Mouse (Mus musculus) gastrocnemius, postnatal 4 days (tissue): ENCODE results near the gene Foxs1. TPM values are rescaled to one million over a fixed set of nuclear protein-coding genes. Genes with fewer than 3 reads are reported as not detected.

ENCODE experiments used
- DNase-seq, 2 experiments: peaks; one replicate each; pipeline ENCODE4 v3.0.0; 2021 to 2022; ENCODE audit warnings: low spot score in 2 of 2, mixed read lengths in 2 of 2
- total RNA-seq, 2 experiments: library from RNA; stranded (reverse); gene quantifications; 2 replicates each; pipeline ENCODE4 v1.2.3; 2021

Foxs1 gene
- total RNA-seq, 2 experiments from 2014 or later = 5.4 to 7.3 TPM

DNA sequence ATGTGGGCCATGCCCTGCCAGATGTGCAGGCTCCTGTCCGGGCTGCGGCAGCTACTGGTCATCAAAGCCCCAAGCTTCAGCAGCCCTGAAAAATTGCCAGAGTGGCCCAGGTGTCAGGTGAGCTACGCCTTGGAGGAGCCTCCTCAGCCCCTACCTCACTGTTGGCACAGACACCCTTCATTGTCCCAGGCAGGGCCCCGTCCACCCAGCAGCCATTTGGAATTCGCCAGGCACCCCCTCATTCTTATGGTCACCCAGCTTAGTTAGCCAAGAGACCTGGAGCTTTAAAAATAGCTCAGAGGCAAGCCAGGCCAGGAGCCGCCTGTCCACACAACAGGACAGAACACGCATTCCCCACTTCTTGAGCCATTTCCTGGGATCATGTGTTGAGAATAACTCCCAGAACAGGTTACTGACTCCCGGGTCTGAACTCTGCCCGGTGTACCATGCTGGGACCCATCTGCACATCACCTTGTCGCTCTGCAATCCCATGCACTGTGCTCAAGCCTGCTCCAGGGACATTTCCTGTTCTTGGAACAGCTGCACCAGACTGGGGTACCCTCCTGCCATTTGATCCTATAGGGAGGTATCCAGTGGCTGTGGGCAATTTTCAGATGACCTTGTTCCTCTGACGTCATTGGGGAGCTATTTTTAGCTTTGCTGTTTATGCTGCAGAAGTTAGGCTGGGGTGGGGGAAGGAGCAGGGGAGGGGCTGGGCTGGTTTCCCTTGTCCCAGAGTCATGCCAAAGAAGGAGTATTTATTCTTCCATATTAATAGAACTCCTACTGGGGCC, 27.8 kb downstream of the Foxs1 start:
- no peak for DNase-seq

DNA sequence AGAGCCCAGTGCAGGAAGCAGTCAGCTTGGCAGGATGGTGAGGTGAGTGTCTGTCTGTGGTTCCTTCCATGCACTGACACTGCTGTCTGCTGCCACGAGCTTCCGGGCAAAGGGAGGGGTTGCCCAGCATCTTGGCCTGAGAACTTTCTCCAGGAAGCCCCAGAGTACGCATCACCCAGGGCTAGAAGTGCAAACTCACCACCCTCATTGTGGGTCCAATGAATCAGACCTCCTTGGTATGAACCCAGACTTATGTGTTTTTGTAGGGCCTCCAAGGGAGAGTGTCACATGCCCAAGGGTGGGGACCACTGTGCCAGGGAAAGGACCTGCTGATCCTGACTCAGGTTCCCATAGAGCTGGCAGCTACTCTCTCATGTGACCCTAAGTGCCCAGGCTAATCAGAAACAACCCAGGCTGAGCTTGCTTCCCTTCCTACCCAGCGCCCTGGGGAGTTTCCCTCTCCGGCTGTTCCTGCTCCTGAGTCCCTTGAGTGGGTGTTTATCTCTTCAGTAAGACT, 28.8 kb downstream of the Foxs1 start:
- no peak for DNase-seq

DNA sequence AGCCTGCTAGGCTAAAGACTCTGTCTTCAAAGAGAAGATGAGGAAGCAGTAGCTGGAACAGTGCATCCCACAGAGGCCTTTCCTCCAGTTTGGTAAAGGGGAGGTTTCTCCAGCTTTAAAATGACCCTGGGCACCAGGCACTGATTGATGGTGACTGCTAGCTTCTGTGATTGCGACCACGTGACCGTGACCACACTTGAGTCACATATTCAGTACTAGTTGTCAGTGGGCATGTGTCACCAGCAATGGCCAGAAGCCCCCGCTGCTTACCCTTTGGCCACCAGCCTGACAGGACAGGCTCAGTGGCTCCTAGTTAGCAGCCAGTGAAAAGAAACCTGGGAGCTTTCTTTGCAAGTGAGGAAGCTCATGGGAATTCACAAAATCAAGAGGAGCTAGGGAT, 29.4 kb downstream of the Foxs1 start:
- no peak for DNase-seq

DNA sequence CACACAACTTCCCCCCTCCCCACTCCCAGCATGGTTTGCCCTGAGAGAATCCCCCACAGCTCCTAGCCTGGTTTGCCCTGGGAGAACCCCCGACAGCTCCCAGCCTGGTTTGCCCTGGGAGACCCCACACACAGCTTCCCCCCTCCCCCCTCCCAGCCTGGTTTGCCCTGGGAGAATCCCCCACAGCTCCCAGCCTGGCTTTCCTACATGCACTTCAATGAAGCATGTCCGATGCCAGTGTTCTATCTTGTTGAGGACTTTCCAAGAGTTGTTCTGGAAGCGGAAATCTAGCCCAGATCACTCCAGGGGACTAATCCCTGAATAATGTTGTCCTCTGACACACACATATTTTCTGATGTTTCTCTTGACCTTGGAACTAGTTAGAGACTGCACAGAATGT, 30.4 kb downstream of the Foxs1 start:
- DNase-seq = no peak

DNA sequence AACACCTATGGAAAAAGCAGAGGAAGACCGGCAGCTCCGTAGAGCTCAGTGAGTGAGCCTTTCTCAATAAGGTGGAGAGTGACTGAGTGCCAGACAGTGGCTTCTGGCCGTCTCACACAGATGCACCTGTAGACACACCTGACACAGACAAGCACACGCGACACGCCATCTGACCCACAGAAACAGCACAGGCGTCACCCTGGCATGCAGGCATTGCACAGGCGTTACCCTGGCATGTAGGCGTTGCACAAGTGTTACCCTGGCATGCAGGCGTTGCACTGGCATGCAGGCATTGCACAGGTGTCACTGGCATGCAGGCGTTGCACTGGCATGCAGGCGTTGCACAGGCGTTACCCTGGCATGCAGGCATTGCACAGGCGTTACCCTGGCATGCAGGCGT, 31.7 kb downstream of the Foxs1 start:
- no peak for DNase-seq

DNA sequence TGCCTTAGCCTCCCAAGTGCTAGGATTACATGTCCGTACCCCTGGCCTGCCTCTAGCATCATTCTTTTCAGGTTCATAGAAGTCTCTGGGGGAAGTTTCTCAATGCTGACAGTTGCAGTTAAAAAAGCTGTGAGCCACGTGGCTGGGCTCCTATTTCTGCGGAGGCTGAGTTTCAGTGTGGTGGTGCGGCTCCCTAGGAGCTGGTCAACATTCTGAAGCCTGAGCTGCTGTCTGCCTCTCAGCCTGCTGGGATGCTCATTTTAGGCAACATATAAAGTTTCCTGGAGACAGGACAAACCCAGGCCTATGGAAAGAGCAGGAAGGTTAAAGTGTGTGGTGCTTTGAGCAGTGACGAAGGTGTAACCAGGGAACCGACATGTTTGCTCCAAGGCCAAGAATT, 34.0 kb downstream of the Foxs1 start:
- no peak for DNase-seq

DNA sequence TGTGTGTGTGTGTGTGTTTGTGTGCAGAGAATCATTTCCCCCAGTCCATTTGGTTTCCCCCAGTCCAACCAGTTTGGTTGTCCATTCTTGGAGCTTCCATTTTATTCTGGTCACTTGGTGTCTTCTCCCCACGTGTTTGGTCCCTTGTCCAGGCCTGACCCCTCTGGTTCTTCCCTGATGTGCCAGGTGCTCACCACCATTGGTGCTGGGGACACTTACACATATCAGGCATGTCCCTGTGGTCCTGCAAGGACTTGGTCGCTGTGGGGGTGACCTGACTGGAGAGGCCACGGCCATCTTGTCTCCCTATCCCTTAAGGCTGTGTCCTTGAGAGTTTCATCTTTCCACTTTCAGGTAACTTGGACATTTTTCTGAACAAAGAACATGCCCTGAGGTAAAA, 36.1 kb downstream of the Foxs1 start:
- DNase-seq = no peak

DNA sequence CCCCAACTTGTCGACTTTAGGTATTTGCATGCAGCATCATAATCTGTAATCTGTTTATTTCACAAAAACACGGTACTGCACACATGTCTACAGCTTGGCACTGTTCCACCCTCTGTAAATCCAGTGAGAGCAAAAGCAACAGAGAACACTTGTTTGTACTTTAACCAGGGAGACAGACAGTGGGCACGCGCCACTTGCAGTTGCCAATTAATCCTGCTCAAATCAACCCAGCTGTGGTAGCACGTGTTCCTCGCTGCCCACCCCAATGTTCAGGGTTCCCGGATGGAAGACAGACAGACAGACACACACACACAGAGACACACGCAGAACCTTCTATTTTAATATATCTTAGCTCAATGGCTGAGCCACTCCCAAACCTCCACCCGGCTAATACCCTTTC, 37.2 kb downstream of the Foxs1 start:
- no peak for DNase-seq

DNA sequence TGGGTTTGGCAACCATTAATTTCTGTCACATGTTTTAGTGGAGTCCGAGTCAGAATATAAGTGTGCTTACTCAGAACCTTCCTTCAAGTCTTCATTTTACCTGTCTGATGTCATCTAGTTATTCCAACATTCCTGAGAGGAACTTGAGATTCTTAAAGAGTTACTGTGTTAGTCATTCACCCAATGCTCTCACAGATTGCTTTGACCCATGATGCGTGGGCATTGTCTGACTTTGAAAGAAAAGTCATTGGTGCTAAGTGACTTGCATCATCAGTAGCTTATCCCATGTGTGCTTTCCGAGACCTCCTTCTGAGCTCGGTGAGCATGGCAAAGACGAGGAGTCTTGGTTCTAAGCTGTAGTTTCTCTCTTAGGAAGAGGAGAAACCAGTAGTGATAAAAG, 44.2 kb downstream of the Foxs1 start:
- DNase-seq = no peak

DNA sequence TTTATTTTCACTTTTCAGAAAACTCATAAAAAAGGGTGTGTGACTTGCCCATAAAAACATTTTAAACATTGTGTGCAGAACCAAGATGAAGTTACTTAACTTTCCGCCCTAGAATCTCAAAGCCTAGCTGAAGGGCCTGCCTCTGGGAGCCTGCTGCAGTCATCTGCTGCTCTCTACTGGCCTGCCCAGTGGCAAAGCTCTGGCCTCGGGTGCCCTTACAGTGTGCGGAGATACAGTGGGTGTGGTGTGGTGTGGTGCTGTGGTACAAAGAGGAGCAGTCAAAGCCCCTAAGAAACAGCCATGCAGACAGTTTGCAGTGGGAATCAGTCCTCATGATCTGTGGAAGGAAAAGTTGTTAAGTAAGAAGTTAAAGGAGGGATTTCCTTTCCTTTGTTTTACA, 45.8 kb downstream of the Foxs1 start:
- DNase-seq = no peak

DNA sequence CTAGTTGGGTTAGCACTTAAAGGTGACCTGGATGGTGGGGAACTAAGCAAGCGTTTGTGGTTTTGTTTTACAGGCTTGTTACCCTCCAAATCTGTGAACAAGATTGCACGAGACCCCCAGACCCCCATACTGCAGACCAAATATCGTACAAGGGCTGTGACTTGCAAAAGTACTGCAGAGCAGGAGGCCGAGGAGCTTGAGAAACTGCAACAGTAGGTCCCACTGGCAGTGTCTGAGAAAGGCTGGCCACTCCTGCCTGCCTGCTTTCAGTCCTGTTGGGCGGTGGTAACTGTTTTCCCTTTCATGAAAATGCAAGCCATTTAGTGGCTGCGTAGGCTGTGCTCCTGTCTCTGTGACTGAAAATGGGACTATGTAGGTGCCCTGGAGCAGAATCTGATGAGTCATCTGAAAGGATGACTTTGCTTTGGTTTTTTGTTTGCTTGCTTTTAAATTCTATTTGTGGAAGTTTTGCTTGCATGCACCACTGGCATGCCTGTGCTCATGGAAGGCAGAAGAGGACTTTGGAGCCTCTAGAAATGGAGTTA, 48.8 kb downstream of the Foxs1 start:
- DNase-seq = no peak

Other genes starting within 250 kb of the Foxs1 start
- 10 to 100 TPM; 16.4 to 20.2 TPM for gene Mcts2, start 246.2 kb downstream of the Foxs1 start, total RNA-seq
- gene Id1, start 197.0 kb downstream of the Foxs1 start, total RNA-seq = 10 to 100 TPM; 27.7 to 29.4 TPM
- gene Cox4i2, start 179.0 kb downstream of the Foxs1 start, total RNA-seq = 1 to 10 TPM; 4.9 to 5.6 TPM
- gene Bcl2l1, start 101.5 kb downstream of the Foxs1 start, total RNA-seq = 10 to 100 TPM; 24.5 to 29.2 TPM
- 10 to 100 TPM; 22.2 to 24.0 TPM for gene Tpx2, start 85.2 kb downstream of the Foxs1 start, total RNA-seq
- 100 to 1,000 TPM in 1 of 2 experiments, 10 to 100 TPM in 1; 95.7 to 138 TPM for gene Mylk2, start 21.9 kb downstream of the Foxs1 start, total RNA-seq
- gene Dusp15, start 18.5 kb upstream of the Foxs1 start, total RNA-seq = 1 to 10 TPM; 3.6 to 3.8 TPM
- not detected for gene Ttll9, start 29.3 kb upstream of the Foxs1 start, total RNA-seq
- 10 to 100 TPM; 55.6 to 64.3 TPM for gene Pdrg1, start 82.2 kb upstream of the Foxs1 start, total RNA-seq
- gene Xkr7, start 98.6 kb upstream of the Foxs1 start, total RNA-seq = 1 to 10 TPM; 1.1 to 1.2 TPM
- 10 to 100 TPM in 1 of 2 experiments, 1 to 10 TPM in 1; 9.6 to 10.3 TPM for gene Ccm2l, start 132.7 kb upstream of the Foxs1 start, total RNA-seq
- gene Hck, start 175.3 kb upstream of the Foxs1 start, total RNA-seq = 1 to 10 TPM; 3.1 to 3.4 TPM
- gene Tm9sf4, start 228.1 kb upstream of the Foxs1 start, total RNA-seq = 10 to 100 TPM; 79.4 to 83.5 TPM